Mouse (Mus musculus) spleen, adult 2 months (tissue): ENCODE results near the gene Bicc1. TPM values are rescaled to one million over a fixed set of nuclear protein-coding genes. Genes with fewer than 3 reads are reported as not detected.

Experiments used
- DNase-seq, 2 experiments: peaks; one replicate each; pipeline versions ENCODE4 v3.0.0 to v3.0.0-alpha.2; 2012 to 2021; ENCODE audit warnings: low spot score in 2 of 2, low read depth in 1 of 2
- H3K27ac ChIP-seq: fragments of 200-500 bp; 2 replicates; pipeline ENCODE4 v1.5.1; 2012; ENCODE audit warnings: low read length, inconsistent platforms; ENCODE audit not compliant: insufficient read depth
- H3K27me3 ChIP-seq: fragments of 200-500 bp; 2 replicates; pipeline ENCODE4 v1.6.1; 2012; ENCODE audit warnings: mild to moderate bottlenecking, moderate library complexity, low read length, inconsistent platforms; ENCODE audit not compliant: control insufficient read depth, insufficient read depth
- H3K36me3 ChIP-seq: fragments of 200-500 bp; 2 replicates; pipeline ENCODE4 v1.6.1; 2012; ENCODE audit warnings: mild to moderate bottlenecking, low read length, inconsistent platforms; ENCODE audit not compliant: control insufficient read depth, insufficient read depth
- H3K4me1 ChIP-seq: fragments of 200-500 bp; 2 replicates; pipeline ENCODE4 v1.6.1; 2011; ENCODE audit warnings: inconsistent platforms; ENCODE audit not compliant: control insufficient read depth, insufficient read depth, insufficient read length
- H3K4me3 ChIP-seq: fragments of 200-500 bp; 2 replicates; pipeline ENCODE4 v1.5.1; 2011; ENCODE audit warnings: mild to moderate bottlenecking, inconsistent platforms; ENCODE audit not compliant: insufficient read depth, insufficient read length; ENCODE audit errors: extremely low read depth
- CTCF ChIP-seq: fragments of 200-500 bp; IDR thresholded peaks from 2 replicates; pipeline ENCODE4 v1.5.1; 2011; ENCODE audit warnings: mild to moderate bottlenecking, inconsistent platforms; ENCODE audit not compliant: insufficient read depth, insufficient read length, insufficient replicate concordance; ENCODE audit errors: extremely low read depth
- POLR2A ChIP-seq: fragments of 200-500 bp; IDR thresholded peaks from 2 replicates; pipeline ENCODE4 v1.6.1; 2011; ENCODE audit warnings: low read depth, low read length, inconsistent platforms
- WGBS: fragments of 180-500 bp; shearing (Covaris S2); methylation state at CpG from one replicate; pipeline ENCODE4 v1.1.7; 2018; 5-methylcytosine and 5-hydroxymethylcytosine counted together
- polyA plus RNA-seq: library from polyadenylated mRNA; depleted of rRNA; stranded (reverse); fragments of >200 nt; gene quantifications from 2 replicates; pipeline ENCODE4 v1.2.3, GENCODE M21; 2012

The Bicc1 gene
- polyA plus RNA-seq, 1 experiment, result 3.5 TPM

DNA sequence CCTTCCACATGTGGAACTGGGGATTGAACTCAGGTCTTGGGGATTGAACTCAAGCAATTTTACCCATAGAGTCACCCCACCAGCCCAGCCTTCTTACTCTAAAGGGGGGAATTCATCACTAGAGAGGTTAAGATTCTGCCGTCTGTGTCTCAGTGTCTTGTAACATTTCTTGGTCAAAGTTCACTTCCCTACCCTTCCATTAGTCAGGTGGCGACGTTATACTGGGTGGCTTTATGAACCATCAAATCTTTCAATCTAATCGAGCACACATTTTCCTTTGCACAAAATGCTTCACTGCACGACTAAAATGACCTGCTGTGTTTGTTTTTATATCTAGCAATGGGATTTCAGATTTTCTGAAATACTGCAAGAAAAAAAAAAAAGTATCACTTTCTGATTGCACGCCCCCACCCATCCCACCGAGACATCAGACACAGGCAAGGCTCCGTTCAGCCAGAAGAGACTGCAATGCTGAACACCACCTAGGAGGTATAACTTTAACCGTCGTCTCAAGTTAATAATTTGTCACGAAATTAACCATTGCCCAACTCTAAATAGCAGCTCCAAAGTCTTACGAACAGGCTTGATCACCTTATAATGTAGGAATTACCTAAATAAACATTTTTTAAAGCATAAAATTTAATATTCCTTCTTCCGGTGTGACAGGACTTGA lies 32.1 kb downstream of the Bicc1 start:
- H3K27me3 ChIP-seq, result no peaks in the 10 kb centered on the region
- no peaks in the 10 kb centered on the region for H3K4me1 ChIP-seq
- no peak for DNase-seq
- WGBS, result 87% methylated on average over 13 of the region's 13 CpGs
- no peak overlapping the region for H3K4me3 ChIP-seq
- TF ChIP-seq CTCF (no peak), POLR2A (no peak)
- H3K27ac ChIP-seq, result no peak overlapping the region
- no peaks in the 10 kb centered on the region for H3K36me3 ChIP-seq

GRCm38 (mm10) chr10:71123974-71124373 lies 35.5 kb downstream of the Bicc1 start:
- Histone ChIP-seq H3K4me1 (no peaks in the 10 kb centered on the region), H3K27me3 (no peaks in the 10 kb centered on the region), H3K36me3 (no peaks in the 10 kb centered on the region), H3K4me3 (no peak overlapping the region), H3K27ac (no peak overlapping the region)
- WGBS, result 61% methylated on average over 3 of the region's 3 CpGs
- TF ChIP-seq CTCF, result no peak
- TF ChIP-seq POLR2A, result no peak
- DNase-seq, result no peak

DNA sequence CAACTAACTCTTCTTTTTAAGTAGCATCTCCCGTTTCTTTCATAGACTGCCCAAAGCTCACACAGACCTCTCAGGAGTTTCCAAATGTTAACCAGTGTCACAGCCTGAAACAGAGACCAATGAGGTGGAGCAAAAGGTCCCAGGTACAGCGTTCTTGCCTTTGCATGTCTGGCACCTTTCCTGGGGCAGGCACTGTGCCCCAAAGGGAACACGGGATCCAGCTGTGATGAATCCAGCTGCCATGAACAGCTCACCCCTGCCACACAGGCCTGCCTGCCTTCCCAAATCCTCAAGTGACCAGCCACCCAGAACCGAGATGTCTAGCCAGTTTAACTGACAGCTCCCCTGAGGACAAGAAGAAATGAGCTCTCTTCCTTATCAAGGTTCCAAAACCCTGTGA lies 36.1 kb downstream of the Bicc1 start:
- DNase-seq, result no peak
- no peaks in the 10 kb centered on the region for H3K27me3 ChIP-seq
- no peak overlapping the region for H3K4me3 ChIP-seq
- H3K4me1 ChIP-seq, result no peaks in the 10 kb centered on the region
- TF ChIP-seq CTCF (no peak), POLR2A (no peak)
- no peak overlapping the region for H3K27ac ChIP-seq
- 79% methylated on average over 4 of the region's 4 CpGs for WGBS
- no peaks in the 10 kb centered on the region for H3K36me3 ChIP-seq

DNA sequence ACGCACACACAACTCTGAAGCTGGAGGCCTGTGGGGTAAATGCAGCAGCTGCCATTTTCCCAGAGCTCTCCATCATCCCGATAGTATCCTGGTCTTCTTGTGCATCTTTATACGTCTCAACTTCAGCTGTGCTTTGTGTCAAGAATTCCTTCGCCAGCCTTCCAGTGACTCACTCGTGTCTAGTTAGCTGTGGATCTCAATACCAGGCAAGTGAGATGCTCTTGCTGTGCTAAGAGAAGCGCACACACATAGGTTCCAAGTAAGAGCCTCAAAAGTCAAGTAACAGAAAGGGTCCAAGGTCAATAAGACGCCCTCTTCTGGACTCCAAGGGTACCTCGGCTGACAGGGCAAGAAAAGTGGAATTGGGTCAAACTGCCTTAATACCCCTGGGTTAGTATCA lies 37.0 kb downstream of the Bicc1 start:
- DNase-seq, result no peak
- no peaks in the 10 kb centered on the region for H3K27me3 ChIP-seq
- no peak overlapping the region for H3K27ac ChIP-seq
- TF ChIP-seq CTCF (no peak), POLR2A (no peak)
- H3K4me3 ChIP-seq, result no peak overlapping the region
- no peaks in the 10 kb centered on the region for H3K36me3 ChIP-seq
- H3K4me1 ChIP-seq, result no peaks in the 10 kb centered on the region
- 78% methylated on average over 8 of the region's 8 CpGs for WGBS

- Histone ChIP-seq H3K36me3 (no peaks in the 10 kb centered on the region), H3K27me3 (no peaks in the 10 kb centered on the region), H3K4me3 (no peak overlapping the region), H3K27ac (no peak overlapping the region), H3K4me1 (no peaks in the 10 kb centered on the region)
- 77% methylated on average over 3 of the region's 3 CpGs for WGBS
- DNase-seq, result no peak
- no peak for TF ChIP-seq CTCF
- TF ChIP-seq POLR2A, result no peak
These were observed 38.7 kb downstream of the Bicc1 start for GRCm38 (mm10) chr10:71120769-71121165.

GRCm38 (mm10) chr10:71120121-71120768 lies 39.3 kb downstream of the Bicc1 start:
- Histone ChIP-seq H3K27me3 (no peaks in the 10 kb centered on the region), H3K27ac (no peak overlapping the region), H3K36me3 (no peaks in the 10 kb centered on the region), H3K4me1 (no peaks in the 10 kb centered on the region), H3K4me3 (no peak overlapping the region)
- DNase-seq, result no peak
- 84% methylated on average over 14 of the region's 14 CpGs for WGBS
- TF ChIP-seq POLR2A (no peak), CTCF (no peak)

DNA sequence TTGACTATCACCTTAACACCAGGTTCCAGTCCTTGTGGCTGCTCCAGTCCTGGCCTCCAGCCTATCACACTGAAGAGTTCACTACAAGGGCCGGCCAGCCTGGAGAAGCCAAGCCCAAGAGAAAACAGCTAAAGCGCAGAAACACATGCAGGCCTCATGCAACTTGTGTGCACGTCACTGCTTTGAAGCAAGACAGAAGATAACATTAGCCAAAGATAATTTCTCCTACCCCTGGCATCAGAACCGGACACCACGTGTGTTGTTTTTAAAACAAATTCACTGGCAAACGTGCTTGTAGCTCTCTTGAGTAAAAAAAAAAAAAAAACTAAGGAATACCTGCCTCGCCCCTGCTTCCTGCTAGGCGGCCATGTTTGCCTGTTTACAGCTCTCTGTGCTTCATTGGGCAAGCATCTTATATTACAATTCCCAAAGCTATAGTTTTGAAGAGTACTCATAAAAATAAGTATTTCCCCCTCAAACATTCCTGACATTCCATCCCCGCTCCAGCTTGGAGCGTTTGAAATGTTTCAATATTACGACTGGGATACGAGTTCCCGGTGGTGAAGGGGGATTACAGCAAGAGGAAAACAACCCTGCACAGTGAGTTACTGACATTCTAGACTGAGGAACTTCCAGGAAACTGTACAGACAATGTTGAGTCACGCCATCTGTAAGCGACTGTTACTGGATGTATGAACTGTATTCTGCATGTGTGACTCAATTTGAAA lies 40.2 kb downstream of the Bicc1 start:
- DNase-seq, result no peak
- H3K4me1 ChIP-seq, result no peaks in the 10 kb centered on the region
- no peaks in the 10 kb centered on the region for H3K27me3 ChIP-seq
- no peak overlapping the region for H3K27ac ChIP-seq
- TF ChIP-seq POLR2A (no peak), CTCF (no peak)
- no peak overlapping the region for H3K4me3 ChIP-seq
- no peaks in the 10 kb centered on the region for H3K36me3 ChIP-seq
- 80% methylated on average over 15 of the region's 15 CpGs for WGBS
